Mouse (Mus musculus): ENCODE measurements around the gene Ptprk. TPM values are rescaled to one million over a fixed set of nuclear protein-coding genes. Genes with fewer than 3 reads are reported as not detected.

Gene Ptprk
- polyA plus RNA-seq, 1 experiment, result 28.0 TPM

- Histone ChIP-seq H3K4me3 (ENCODE audit: insufficient read depth, low read length) (no peak overlapping the region), H3K4me1 (ENCODE audit: control insufficient read depth, insufficient read depth, low read length) (no peaks in the 10 kb centered on the region; the same call in 1 of the 2 replicates), H3K27ac (ENCODE audit: insufficient read depth, low read length) (no peak overlapping the region)
- TF ChIP-seq POLR2A (IDR thresholded peaks at IDR 0.05; ENCODE audit: low read depth, low read length), result no peak
- TF ChIP-seq CTCF (IDR thresholded peaks at IDR 0.05; ENCODE audit: borderline replicate concordance, insufficient read depth, low read length), result no peak
Measured at GRCm38 (mm10) chr10:28209394-28209793, 134.8 kb downstream of the Ptprk start.

GRCm38 (mm10) chr10:28212083-28212482 is 137.5 kb downstream of the Ptprk start:
- Histone ChIP-seq H3K4me1 (ENCODE audit: control insufficient read depth, insufficient read depth, low read length) (no peaks in the 10 kb centered on the region; the same call in 1 of the 2 replicates), H3K4me3 (ENCODE audit: insufficient read depth, low read length) (no peak overlapping the region), H3K27ac (ENCODE audit: insufficient read depth, low read length) (no peak overlapping the region)
- no peak for TF ChIP-seq POLR2A (IDR thresholded peaks at IDR 0.05; ENCODE audit: low read depth, low read length)
- TF ChIP-seq CTCF (IDR thresholded peaks at IDR 0.05; ENCODE audit: borderline replicate concordance, insufficient read depth, low read length), result no peak

DNA sequence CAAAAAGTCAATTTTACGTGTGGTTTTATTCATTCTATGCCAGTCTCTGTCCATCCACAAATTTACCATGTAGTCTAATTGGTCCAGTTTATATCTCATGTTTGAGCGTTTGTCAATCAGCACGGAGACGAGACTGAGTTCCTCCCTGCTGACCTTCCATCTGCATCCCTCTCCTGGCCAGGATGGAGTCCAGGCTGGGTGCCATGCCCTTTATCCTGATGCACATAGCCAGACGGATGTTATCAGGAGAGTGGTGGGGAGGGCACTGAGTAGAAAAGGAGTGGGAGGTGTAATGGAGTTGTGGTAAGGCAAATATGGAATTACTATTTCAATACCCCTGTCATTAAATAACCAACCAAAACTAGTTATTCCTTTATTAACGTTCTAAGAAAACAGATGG is 140.5 kb downstream of the Ptprk start:
- Histone ChIP-seq H3K4me3 (ENCODE audit: insufficient read depth, low read length) (no peak overlapping the region), H3K4me1 (ENCODE audit: control insufficient read depth, insufficient read depth, low read length) (no peaks in the 10 kb centered on the region; the same call in 1 of the 2 replicates), H3K27ac (ENCODE audit: insufficient read depth, low read length) (no peak overlapping the region)
- TF ChIP-seq CTCF (IDR thresholded peaks at IDR 0.05; ENCODE audit: borderline replicate concordance, insufficient read depth, low read length) (no peak), POLR2A (IDR thresholded peaks at IDR 0.05; ENCODE audit: low read depth, low read length) (no peak)

DNA sequence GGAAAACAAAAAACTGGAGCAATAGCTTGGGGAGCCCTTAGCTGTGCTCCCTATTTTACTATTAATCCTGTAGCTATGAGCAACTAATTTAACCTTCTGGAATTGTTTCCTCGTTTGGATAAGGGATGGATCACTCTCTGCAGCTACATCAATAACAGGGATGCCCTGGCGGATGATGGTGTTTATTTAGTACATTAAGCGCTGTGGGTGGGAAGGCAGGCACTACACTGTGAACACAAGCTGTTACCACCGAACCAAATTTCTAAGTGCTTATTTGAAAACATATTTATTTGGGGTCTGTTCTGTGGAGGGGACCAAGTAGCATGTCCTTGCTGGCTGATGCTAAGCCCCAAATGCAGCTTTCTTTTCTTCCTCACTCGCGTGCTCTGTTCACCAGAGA is 149.0 kb downstream of the Ptprk start:
- Histone ChIP-seq H3K27ac (ENCODE audit: insufficient read depth, low read length) (no peak overlapping the region), H3K4me1 (ENCODE audit: control insufficient read depth, insufficient read depth, low read length) (no peaks in the 10 kb centered on the region), H3K4me3 (ENCODE audit: insufficient read depth, low read length) (no peak overlapping the region)
- TF ChIP-seq CTCF (IDR thresholded peaks at IDR 0.05; ENCODE audit: borderline replicate concordance, insufficient read depth, low read length) (no peak), POLR2A (IDR thresholded peaks at IDR 0.05; ENCODE audit: low read depth, low read length) (no peak)

DNA sequence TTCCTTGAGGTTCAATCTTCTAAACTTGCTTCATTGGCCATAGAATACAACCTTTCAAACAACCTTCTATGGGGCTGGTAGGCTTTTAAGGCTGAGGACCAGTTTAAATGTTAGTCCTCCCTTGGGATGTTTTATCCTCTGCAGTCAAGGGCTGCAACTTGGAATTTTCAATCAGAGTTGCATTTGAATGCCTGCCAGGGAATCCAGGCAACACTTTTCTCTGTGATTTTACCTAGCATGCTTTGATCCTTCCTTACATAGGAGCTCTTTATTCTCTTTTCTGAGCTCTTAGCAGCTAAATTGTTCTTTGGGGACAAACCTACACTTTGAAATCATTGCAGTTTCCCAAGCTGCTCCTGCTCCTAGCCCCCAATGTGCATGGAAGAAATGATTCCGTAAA is 149.8 kb downstream of the Ptprk start:
- Histone ChIP-seq H3K4me3 (ENCODE audit: insufficient read depth, low read length) (no peak overlapping the region), H3K27ac (ENCODE audit: insufficient read depth, low read length) (no peak overlapping the region), H3K4me1 (ENCODE audit: control insufficient read depth, insufficient read depth, low read length) (no peaks in the 10 kb centered on the region)
- TF ChIP-seq POLR2A (IDR thresholded peaks at IDR 0.05; ENCODE audit: low read depth, low read length) (no peak), CTCF (IDR thresholded peaks at IDR 0.05; ENCODE audit: borderline replicate concordance, insufficient read depth, low read length) (no peak)

DNA sequence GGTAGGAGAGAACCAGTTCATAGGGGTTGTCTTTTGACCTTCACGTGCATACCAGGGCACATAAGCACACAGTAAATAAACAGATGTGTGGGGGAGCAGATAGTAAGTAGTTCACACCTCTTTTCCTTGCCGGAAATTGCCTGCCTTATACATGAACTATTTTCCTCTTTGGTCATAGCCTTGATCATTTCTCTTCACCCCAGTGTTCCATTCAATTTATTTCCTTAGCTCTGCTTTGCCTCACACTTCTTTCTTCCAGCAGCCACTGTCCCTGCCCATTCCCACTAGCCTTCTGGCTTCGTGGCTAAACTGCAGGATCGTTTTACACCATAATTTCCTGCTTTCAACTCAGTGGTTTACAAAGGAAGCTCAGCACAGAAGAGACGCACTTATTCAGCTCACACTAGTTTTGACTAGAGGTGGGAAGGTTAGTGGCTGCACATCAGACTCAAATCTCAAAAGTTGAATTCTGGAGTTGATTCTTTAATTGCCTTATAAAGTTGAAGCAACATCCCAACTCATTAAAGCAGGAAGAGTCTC is 151.0 kb downstream of the Ptprk start:
- H3K4me3 ChIP-seq (ENCODE audit: insufficient read depth, low read length), result no peak overlapping the region
- TF ChIP-seq CTCF (IDR thresholded peaks at IDR 0.05; ENCODE audit: borderline replicate concordance, insufficient read depth, low read length) (no peak), POLR2A (IDR thresholded peaks at IDR 0.05; ENCODE audit: low read depth, low read length) (no peak)
- no peaks in the 10 kb centered on the region for H3K4me1 ChIP-seq (ENCODE audit: control insufficient read depth, insufficient read depth, low read length)
- H3K27ac ChIP-seq (ENCODE audit: insufficient read depth, low read length), result no peak overlapping the region

- Histone ChIP-seq H3K27ac (ENCODE audit: insufficient read depth, low read length) (no peak overlapping the region), H3K4me1 (ENCODE audit: control insufficient read depth, insufficient read depth, low read length) (no peaks in the 10 kb centered on the region), H3K4me3 (ENCODE audit: insufficient read depth, low read length) (no peak overlapping the region)
- TF ChIP-seq POLR2A (IDR thresholded peaks at IDR 0.05; ENCODE audit: low read depth, low read length), result no peak
- no peak for TF ChIP-seq CTCF (IDR thresholded peaks at IDR 0.05; ENCODE audit: borderline replicate concordance, insufficient read depth, low read length)
Measured at GRCm38 (mm10) chr10:28227732-28228131, 153.1 kb downstream of the Ptprk start.

GRCm38 (mm10) chr10:28228208-28228607 is 153.6 kb downstream of the Ptprk start:
- Histone ChIP-seq H3K4me3 (ENCODE audit: insufficient read depth, low read length) (no peak overlapping the region), H3K27ac (ENCODE audit: insufficient read depth, low read length) (no peak overlapping the region), H3K4me1 (ENCODE audit: control insufficient read depth, insufficient read depth, low read length) (no peaks in the 10 kb centered on the region)
- TF ChIP-seq POLR2A (IDR thresholded peaks at IDR 0.05; ENCODE audit: low read depth, low read length) (no peak), CTCF (IDR thresholded peaks at IDR 0.05; ENCODE audit: borderline replicate concordance, insufficient read depth, low read length) (no peak)

- TF ChIP-seq POLR2A (IDR thresholded peaks at IDR 0.05; ENCODE audit: low read depth, low read length) (no peak), CTCF (IDR thresholded peaks at IDR 0.05; ENCODE audit: borderline replicate concordance, insufficient read depth, low read length) (no peak)
- H3K4me1 ChIP-seq (ENCODE audit: control insufficient read depth, insufficient read depth, low read length), result no peaks in the 10 kb centered on the region
- no peak overlapping the region for H3K4me3 ChIP-seq (ENCODE audit: insufficient read depth, low read length)
- H3K27ac ChIP-seq (ENCODE audit: insufficient read depth, low read length), result no peak overlapping the region
Measured at GRCm38 (mm10) chr10:28232273-28233167, 157.9 kb downstream of the Ptprk start.

- Histone ChIP-seq H3K4me3 (ENCODE audit: insufficient read depth, low read length) (no peak overlapping the region), H3K4me1 (ENCODE audit: control insufficient read depth, insufficient read depth, low read length) (peaks cover 3% of the 10 kb centered on the region; the same call in 1 of the 2 replicates), H3K27ac (ENCODE audit: insufficient read depth, low read length) (no peak overlapping the region)
- no peak for TF ChIP-seq CTCF (IDR thresholded peaks at IDR 0.05; ENCODE audit: borderline replicate concordance, insufficient read depth, low read length)
- TF ChIP-seq POLR2A (IDR thresholded peaks at IDR 0.05; ENCODE audit: low read depth, low read length), result no peak
Measured at GRCm38 (mm10) chr10:28249047-28249446, 174.4 kb downstream of the Ptprk start.

All from embryonic fibroblast, embryonic 13.5 days (primary cell).